Comparison of ENCODE assay signal across 31 mouse cellular contexts in genomic region chr19:53519549-53519948, GRCm38 (mm10). TPM values are rescaled to one million over a fixed set of nuclear protein-coding genes. Genes with fewer than 3 reads are reported as not detected.
A peak's percentile ranks its signal among the peaks of the same experiment; 100 is the strongest.
DNase-seq lines count a peak whose midpoint lies in the region; ATAC-seq and TF ChIP-seq lines count a peak whose summit lies in the region.
"Had no signal": no experiment of that assay in that cellular context is flagged by ENCODE, and none has a peak within 500 bp of the region (broad histone marks: within the 10 kb centered on the region; RNA-seq: fewer than 3 reads in every experiment).

No protein-coding gene starts in this region.

- no peak for TF ChIP-seq EP300 in heart, adult 2 months (IDR thresholded peaks at IDR 0.05; ENCODE audit: insufficient read depth, low read depth, low read length)
- peak; percentile 93 to 96 for TF ChIP-seq EP300 in MEL (IDR thresholded peaks at IDR 0.05; ENCODE audit: low read depth in 1 of 2, low read length in 2 of 2)

- no peaks in the 10 kb centered on the region for H3K27me3 ChIP-seq in heart, embryonic 16.5 days (ENCODE audit: control insufficient read depth, insufficient read depth, low read length)
- no peaks in the 10 kb centered on the region for H3K27me3 ChIP-seq in heart, adult 2 months (ENCODE audit: control insufficient read depth, insufficient read depth, low read length)
- H3K27me3 ChIP-seq in MEL (ENCODE audit: control insufficient read depth in 1 of 2, insufficient read depth in 2 of 2, low read length in 2 of 2) = no peaks in the 10 kb centered on the region
- peaks cover 11% of the 10 kb centered on the region; the same call in 1 of the 2 replicates for H3K27me3 ChIP-seq in liver, embryonic 12.5 days (replicated peaks)
- 0 out of 2 replicates have a peak, but pooled peaks cover 6% of the 10 kb centered on the region for H3K27me3 ChIP-seq in midbrain, embryonic 15.5 days (replicated peaks)
- H3K27me3 ChIP-seq: forebrain, embryonic 12.5 days; hindbrain, embryonic 15.5 days; neural tube, embryonic 13.5 days; Patski had no signal

- no peak overlapping the region for H3K9ac ChIP-seq in heart, embryonic 16.5 days (ENCODE audit: low read length)
- H3K9ac ChIP-seq in heart, adult 2 months (ENCODE audit: low read depth, low read length) = no peak overlapping the region
- peak overlapping the region; percentile 46 for H3K9ac ChIP-seq in MEL (ENCODE audit: control insufficient read depth, low read depth, low read length, poor library complexity, severe bottlenecking)
- H3K9ac ChIP-seq in liver, embryonic 12.5 days = no peak overlapping the region
- no peak overlapping the region for H3K9ac ChIP-seq in midbrain, embryonic 15.5 days
- H3K9ac ChIP-seq: embryonic facial prominence, embryonic 15.5 days; forebrain, embryonic 12.5 days; forebrain, postnatal 0 days; hindbrain, embryonic 15.5 days; kidney, embryonic 15.5 days; limb, embryonic 12.5 days; liver, embryonic 13.5 days; lung, embryonic 14.5 days; neural tube, embryonic 13.5 days had no signal

- no peaks in the 10 kb centered on the region for H3K9me3 ChIP-seq in heart, embryonic 16.5 days (replicated peaks; ENCODE audit: control insufficient read depth, low read length)
- no peaks in the 10 kb centered on the region for H3K9me3 ChIP-seq in MEL (replicated peaks; ENCODE audit: insufficient read depth, low read length)
- no peaks in the 10 kb centered on the region for H3K9me3 ChIP-seq in liver, embryonic 12.5 days (replicated peaks)
- H3K9me3 ChIP-seq in midbrain, embryonic 15.5 days = no peaks in the 10 kb centered on the region
- H3K9me3 ChIP-seq: embryonic facial prominence, embryonic 10.5 days; embryonic facial prominence, embryonic 15.5 days; forebrain, embryonic 12.5 days; hindbrain, embryonic 10.5 days; hindbrain, embryonic 15.5 days; kidney, embryonic 15.5 days; limb, embryonic 12.5 days; liver, embryonic 13.5 days; neural tube, embryonic 13.5 days had no signal

- WGBS in heart, embryonic 16.5 days = 27% methylated on average over 8 of the region's 8 CpGs
- WGBS in heart, adult 2 months = 27% methylated on average over 8 of the region's 8 CpGs
- WGBS in liver, embryonic 12.5 days (ENCODE audit: insufficient replicate concordance) = 25% methylated on average over 8 of the region's 8 CpGs
- WGBS in midbrain, embryonic 15.5 days = 92% methylated on average over 8 of the region's 8 CpGs

- peak overlapping the region; percentile 0; the same call in 1 of the 2 replicates for H3K4me2 ChIP-seq in heart, embryonic 16.5 days (ENCODE audit: low read depth, low read length)
- peak overlapping the region; percentile 7; the same call in 1 of the 2 replicates for H3K4me2 ChIP-seq in liver, embryonic 12.5 days
- no peak overlapping the region for H3K4me2 ChIP-seq in midbrain, embryonic 15.5 days
- H3K4me2 ChIP-seq: embryonic facial prominence, embryonic 15.5 days; forebrain, embryonic 12.5 days; hindbrain, embryonic 15.5 days; kidney, embryonic 15.5 days; limb, embryonic 12.5 days; lung, embryonic 14.5 days; midbrain, embryonic 11.5 days; neural tube, embryonic 13.5 days had no signal

- no peak for ATAC-seq in heart, embryonic 16.5 days (replicated peaks; ENCODE audit: extremely low read depth, insufficient read depth, low FRiP score)
- no peak for ATAC-seq in liver, embryonic 12.5 days
- no peak for ATAC-seq in midbrain, embryonic 15.5 days (replicated peaks)
- ATAC-seq: forebrain, postnatal 0 days; Patski had no signal

- no peak overlapping the region for H3K4me3 ChIP-seq in heart, embryonic 16.5 days (ENCODE audit: low read length)
- no peak overlapping the region for H3K4me3 ChIP-seq in heart, adult 2 months
- H3K4me3 ChIP-seq in MEL (ENCODE audit: control insufficient read depth in 1 of 2, insufficient read depth in 1 of 2, low read depth in 2 of 2, low read length in 2 of 2) = peak overlapping the region; percentile 30 to 54
- no peak overlapping the region for H3K4me3 ChIP-seq in liver, embryonic 12.5 days
- no peak overlapping the region for H3K4me3 ChIP-seq in midbrain, embryonic 15.5 days
- H3K4me3 ChIP-seq: embryonic facial prominence, embryonic 10.5 days; embryonic facial prominence, embryonic 15.5 days; forebrain, embryonic 12.5 days; hindbrain, embryonic 10.5 days; hindbrain, embryonic 15.5 days; kidney, embryonic 15.5 days; left cerebral cortex, adult 2 months; limb, embryonic 12.5 days; liver, embryonic 13.5 days; myocyte; neural tube, embryonic 13.5 days had no signal

- DNase-seq in heart, adult 2 months = no peak
- peak; percentile 79 for DNase-seq in MEL (ENCODE audit: low read depth, low spot score)
- DNase-seq in adipocyte (ENCODE audit: low spot score) = no peak
- DNase-seq: adrenal gland, postnatal 36 days; B cell, adult 2 months; cerebellum, adult 2 months; cerebellum, postnatal 25 days; forebrain, postnatal 0 days; gastrocnemius, postnatal 14 days; heart, postnatal 14 days; kidney, adult 18-20 months; kidney, postnatal 25 days; liver, embryonic 13.5 days; lung, embryonic 14.5 days; lung, postnatal 14 days had no signal

- no peak for TF ChIP-seq POLR2A in heart, adult 2 months (IDR thresholded peaks at IDR 0.05; ENCODE audit: insufficient read depth, low read depth, low read length)
- TF ChIP-seq POLR2A in MEL (IDR thresholded peaks at IDR 0.05; ENCODE audit: control insufficient read depth in 1 of 2, insufficient read depth in 1 of 2, low read depth in 1 of 2, low read length in 2 of 2, poor library complexity in 1 of 2) = no peak

- TF ChIP-seq CTCF in heart, adult 2 months (IDR thresholded peaks at IDR 0.05) = no peak
- TF ChIP-seq CTCF in MEL (IDR thresholded peaks at IDR 0.05 in 2 of 3, conservative IDR thresholded peaks at IDR 0.05 in 1 of 3; ENCODE audit: control insufficient read depth in 1 of 3, insufficient read depth in 1 of 3, low read depth in 2 of 3, low read length in 3 of 3, poor library complexity in 1 of 3, severe bottlenecking in 1 of 3) = no peak

- TF ChIP-seq RAD21 in MEL (IDR thresholded peaks at IDR 0.05; ENCODE audit: low read depth, low read length) = no peak; the same call in 1 of the 2 replicates

- H3K4me1 ChIP-seq in heart, embryonic 16.5 days (ENCODE audit: control insufficient read depth, insufficient read depth, low read length) = peaks cover 22% of the 10 kb centered on the region
- peaks cover 5% of the 10 kb centered on the region for H3K4me1 ChIP-seq in heart, adult 2 months (ENCODE audit: control insufficient read depth, insufficient read depth, low read length)
- H3K4me1 ChIP-seq in MEL (ENCODE audit: control insufficient read depth in 1 of 2, insufficient read depth in 2 of 2, low read length in 2 of 2) = peaks cover 14 to 33% of the 10 kb centered on the region in 2 experiments
- H3K4me1 ChIP-seq in liver, embryonic 12.5 days = peaks cover 28% of the 10 kb centered on the region
- no peaks in the 10 kb centered on the region for H3K4me1 ChIP-seq in midbrain, embryonic 15.5 days
- H3K4me1 ChIP-seq: hindbrain, embryonic 15.5 days had no signal

- no peak overlapping the region for H3K27ac ChIP-seq in heart, embryonic 16.5 days (ENCODE audit: low read length)
- no peak overlapping the region for H3K27ac ChIP-seq in heart, adult 2 months
- peak overlapping the region; percentile 84 for H3K27ac ChIP-seq in MEL (ENCODE audit: control insufficient read depth, low read depth, low read length)
- no peak overlapping the region for H3K27ac ChIP-seq in liver, embryonic 12.5 days
- H3K27ac ChIP-seq in midbrain, embryonic 15.5 days = no peak overlapping the region
- H3K27ac ChIP-seq: embryonic facial prominence, embryonic 10.5 days; embryonic facial prominence, embryonic 15.5 days; forebrain, embryonic 12.5 days; hindbrain, embryonic 10.5 days; hindbrain, embryonic 15.5 days; kidney, embryonic 15.5 days; left cerebral cortex, adult 2 months; limb, embryonic 12.5 days; liver, embryonic 13.5 days; neural tube, embryonic 13.5 days had no signal

- intact Hi-C loops in heart, adult 2 months (cut with DNase I) = no loop called here

- H3K36me3 ChIP-seq in heart, embryonic 16.5 days (ENCODE audit: control insufficient read depth, insufficient read depth) = no peaks in the 10 kb centered on the region
- H3K36me3 ChIP-seq in heart, adult 2 months (ENCODE audit: control insufficient read depth, insufficient read depth, low read length) = no peaks in the 10 kb centered on the region
- H3K36me3 ChIP-seq in MEL (ENCODE audit: control insufficient read depth in 1 of 2, insufficient read depth in 2 of 2, low read length in 2 of 2) = peaks cover 0 to 28% of the 10 kb centered on the region in 2 experiments; a peak in 2 of 4 replicates
- H3K36me3 ChIP-seq in liver, embryonic 12.5 days = no peaks in the 10 kb centered on the region
- no peaks in the 10 kb centered on the region for H3K36me3 ChIP-seq in midbrain, embryonic 15.5 days (replicated peaks)
- H3K36me3 ChIP-seq: embryonic facial prominence, embryonic 10.5 days; embryonic facial prominence, embryonic 15.5 days; forebrain, embryonic 12.5 days; G1E; hindbrain, embryonic 10.5 days; hindbrain, embryonic 15.5 days; kidney, embryonic 15.5 days; limb, embryonic 12.5 days; liver, embryonic 13.5 days; neural tube, embryonic 13.5 days had no signal

- H3K79me2 ChIP-seq in heart, adult 2 months (replicated peaks; ENCODE audit: control insufficient read depth, insufficient read depth, low read length) = no peaks in the 10 kb centered on the region
- H3K79me2 ChIP-seq in MEL (ENCODE audit: control insufficient read depth, insufficient read depth, low read length, poor library complexity) = no peaks in the 10 kb centered on the region; the same call in 1 of the 2 replicates

TF ChIP-seq in MEL, 35 proteins besides CTCF, POLR2A, EP300 and RAD21 (continues in another document):
- TF ChIP-seq JUND (IDR thresholded peaks at IDR 0.05; ENCODE audit: low read depth, low read length) (no peak), BHLHE40 (IDR thresholded peaks at IDR 0.05; ENCODE audit: borderline replicate concordance, low read depth, low read length) (0 out of 2 replicates have a peak, but pooled peaks have one; percentile 4), TAL1 (IDR thresholded peaks at IDR 0.05; ENCODE audit: low read length) (peak; percentile 45), ETS1 (IDR thresholded peaks at IDR 0.05; ENCODE audit: low read depth, low read length) (peak; percentile 68), TCF12 (IDR thresholded peaks at IDR 0.05; ENCODE audit: low read depth, low read length) (peak; percentile 81), MXI1 (IDR thresholded peaks at IDR 0.05; ENCODE audit: low read depth, low read length) (peak; percentile 12; the same call in 1 of the 2 replicates), USF1 (IDR thresholded peaks at IDR 0.05; ENCODE audit: low read depth, low read length) (no peak)

RNA-seq across cellular contexts. Expression of gene Dusp5, which starts 9.4 kb away (rescaled TPM):
- 9.0 and 11.5 TPM in 2 replicates for polyA plus RNA-seq in heart, embryonic 16.5 days (2015; fragmentation: Nextera tagmentation; extraction: Ambion mirVana)
- total RNA-seq in heart, adult 2 months (2021) = 1 to 10 TPM; 4.7 to 6.9 TPM
- polyA plus RNA-seq in heart, adult 2 months (2012; rRNA removed) = 7.5 and 7.6 TPM in 2 replicates
- total RNA-seq in MEL (2012; rRNA removed) = 7.6 and 11.7 TPM in 2 replicates
- 10 to 100 TPM in 1 of 2 experiments, not detected in 1; 13.8 TPM for polyA plus RNA-seq in MEL (2012; ENCODE audit: insufficient read depth in 1 of 2, insufficient read length in 2 of 2, low read depth in 1 of 2, low replicate concordance in 2 of 2, missing spikeins in 1 of 2)
- 5.7 and 5.9 TPM in 2 replicates for polyA plus RNA-seq in liver, embryonic 12.5 days (2016; fragmentation: Nextera tagmentation; extraction: Ambion mirVana)
- 2.7 and 3.7 TPM in 2 replicates for polyA plus RNA-seq in midbrain, embryonic 15.5 days (2015; fragmentation: Nextera tagmentation; extraction: Ambion mirVana)

Comparison
In these comparisons a context has a peak if more than half of its experiments do, and no peak if none do; other contexts are left out.
1. H3K4me3 ChIP-seq: peak in MEL (2 of 2); none in heart, embryonic 16.5 days (single experiment), heart, adult 2 months (single experiment), liver, embryonic 12.5 days (single experiment) and midbrain, embryonic 15.5 days (single experiment).